Comparison of ENCODE assay signal across 8 mouse cellular contexts in genomic region chr7:140047811-140048311, GRCm38 (mm10). TPM values are rescaled to one million over a fixed set of nuclear protein-coding genes. Genes with fewer than 3 reads are reported as not detected.
DNase-seq lines count a peak whose midpoint lies in the region; ATAC-seq and TF ChIP-seq lines count a peak whose summit lies in the region.

No protein-coding gene starts in this region.

- WGBS in heart, embryonic 15.5 days = under 1% methylated on average over 33 of the region's 33 CpGs
- WGBS in liver, embryonic 13.5 days (ENCODE audit: insufficient replicate concordance) = 2% methylated on average over 33 of the region's 33 CpGs

- TF ChIP-seq CTCF in layer of hippocampus, adult 2 months (conservative IDR thresholded peaks at IDR 0.05) = no peak
- no peak for TF ChIP-seq CTCF in cortical plate, adult 2 months (IDR thresholded peaks at IDR 0.05; ENCODE audit: extremely low read depth, insufficient read depth, low read length)

- H3K4me1 ChIP-seq in cortical plate, adult 2 months (ENCODE audit: control insufficient read depth, insufficient read depth, low read length) = no peaks in the 10 kb centered on the region
- H3K4me1 ChIP-seq in heart, embryonic 15.5 days (replicated peaks) = peaks cover 24% of the 10 kb centered on the region
- peaks cover 16% of the 10 kb centered on the region for H3K4me1 ChIP-seq in liver, embryonic 13.5 days (replicated peaks)

- no peak overlapping the region for H3K9ac ChIP-seq in heart, embryonic 15.5 days
- H3K9ac ChIP-seq in liver, embryonic 13.5 days = no peak overlapping the region

- TF ChIP-seq POLR2A in cortical plate, adult 2 months (IDR thresholded peaks at IDR 0.05; ENCODE audit: extremely low read depth, insufficient read depth, low read length) = no peak

- H3K27me3 ChIP-seq in heart, embryonic 15.5 days = peaks cover 89% of the 10 kb centered on the region
- H3K27me3 ChIP-seq in liver, embryonic 13.5 days = peaks cover 90% of the 10 kb centered on the region

- no peaks in the 10 kb centered on the region for H3K36me3 ChIP-seq in heart, embryonic 15.5 days
- no peaks in the 10 kb centered on the region for H3K36me3 ChIP-seq in liver, embryonic 13.5 days

- H3K4me3 ChIP-seq in layer of hippocampus, adult 2 months = peak overlapping the region; percentile 38
- H3K4me3 ChIP-seq in cortical plate, adult 2 months (ENCODE audit: insufficient read depth, low read length) = peak overlapping the region; percentile 1; the same call in 1 of the 2 replicates
- H3K4me3 ChIP-seq in heart, embryonic 15.5 days = peak overlapping the region; percentile 50
- peak overlapping the region; percentile 7 for H3K4me3 ChIP-seq in liver, embryonic 13.5 days (replicated peaks)

- H3K4me2 ChIP-seq in heart, embryonic 15.5 days = peak overlapping the region; percentile 87
- peak overlapping the region; percentile 62 for H3K4me2 ChIP-seq in liver, embryonic 13.5 days

- no peak for ATAC-seq in heart, embryonic 15.5 days (replicated peaks; ENCODE audit: insufficient number of reproducible peaks, insufficient read depth, low FRiP score, low read depth)
- ATAC-seq in liver, embryonic 13.5 days (ENCODE audit: low read depth) = no peak

- H3K9me3 ChIP-seq in heart, embryonic 15.5 days (replicated peaks) = no peaks in the 10 kb centered on the region
- no peaks in the 10 kb centered on the region for H3K9me3 ChIP-seq in liver, embryonic 13.5 days (replicated peaks)

- no peak for DNase-seq in layer of hippocampus, adult 2 months (ENCODE audit: low spot score in 2 of 2)
- DNase-seq in layer of hippocampus, adult 8-10 months (ENCODE audit: low spot score in 2 of 2) = no peak
- DNase-seq in liver, embryonic 13.5 days = no peak
- peak; percentile 25 for DNase-seq in retina, postnatal 1 day
- no peak for DNase-seq in ovary, adult 18-20 months (ENCODE audit: low spot score)
- DNase-seq in ovary, postnatal 10 days (ENCODE audit: low spot score) = no peak

- no peak overlapping the region for H3K27ac ChIP-seq in layer of hippocampus, adult 2 months
- H3K27ac ChIP-seq in cortical plate, adult 2 months (ENCODE audit: insufficient read depth, low read length) = no peak overlapping the region
- H3K27ac ChIP-seq in heart, embryonic 15.5 days = no peak overlapping the region
- H3K27ac ChIP-seq in liver, embryonic 13.5 days = no peak overlapping the region

RNA-seq across cellular contexts. Expression of gene Msx3, which starts 1.0 kb away (rescaled TPM):
- under 1 TPM in 1 of 2 experiments, not detected in 1; 0.15 TPM for total RNA-seq in layer of hippocampus, adult 2 months (2021)
- not detected for total RNA-seq in layer of hippocampus, adult 8-10 months (2022)
- polyA plus RNA-seq in cortical plate, adult 2 months (2012; rRNA removed) = 0.09 and 0.13 TPM in 2 replicates
- polyA plus RNA-seq in heart, embryonic 15.5 days (2015; fragmentation: Nextera tagmentation; extraction: Ambion mirVana) = not detected in 2 replicates
- not detected in 2 replicates for polyA plus RNA-seq in liver, embryonic 13.5 days (2015; fragmentation: Nextera tagmentation; extraction: Ambion mirVana)

RNA-seq across cellular contexts. Expression of gene Tubgcp2, which starts 11.4 kb away (rescaled TPM):
- total RNA-seq in layer of hippocampus, adult 2 months (2021) = 10 to 100 TPM; 39.9 to 40.6 TPM
- total RNA-seq in layer of hippocampus, adult 8-10 months (2022) = 10 to 100 TPM; 36.0 to 39.0 (median 36.7) TPM
- 49.3 and 51.8 TPM in 2 replicates for polyA plus RNA-seq in cortical plate, adult 2 months (2012; rRNA removed)
- 27.4 and 37.0 TPM in 2 replicates for polyA plus RNA-seq in heart, embryonic 15.5 days (2015; fragmentation: Nextera tagmentation; extraction: Ambion mirVana)
- 28.8 and 31.3 TPM in 2 replicates for polyA plus RNA-seq in liver, embryonic 13.5 days (2015; fragmentation: Nextera tagmentation; extraction: Ambion mirVana)

RNA-seq across cellular contexts. Expression of gene Zfp511, which starts 11.7 kb away (rescaled TPM):
- total RNA-seq in layer of hippocampus, adult 2 months (2021) = 10 to 100 TPM; 24.8 to 28.7 TPM
- 10 to 100 TPM; 21.2 to 27.8 (median 27.0) TPM for total RNA-seq in layer of hippocampus, adult 8-10 months (2022)
- polyA plus RNA-seq in cortical plate, adult 2 months (2012; rRNA removed) = 73.0 and 81.0 TPM in 2 replicates
- 27.6 and 32.0 TPM in 2 replicates for polyA plus RNA-seq in heart, embryonic 15.5 days (2015; fragmentation: Nextera tagmentation; extraction: Ambion mirVana)
- 22.9 and 23.6 TPM in 2 replicates for polyA plus RNA-seq in liver, embryonic 13.5 days (2015; fragmentation: Nextera tagmentation; extraction: Ambion mirVana)

RNA-seq across cellular contexts. Expression of gene Caly, which starts 34.5 kb away (rescaled TPM):
- total RNA-seq in layer of hippocampus, adult 2 months (2021) = 100 to 1,000 TPM; 255 to 267 TPM
- 100 to 1,000 TPM; 217 to 237 (median 229) TPM for total RNA-seq in layer of hippocampus, adult 8-10 months (2022)
- 393 and 394 TPM in 2 replicates for polyA plus RNA-seq in cortical plate, adult 2 months (2012; rRNA removed)
- 0.45 and 0.67 TPM in 2 replicates for polyA plus RNA-seq in heart, embryonic 15.5 days (2015; fragmentation: Nextera tagmentation; extraction: Ambion mirVana)
- 0.12 and 0.33 TPM in 2 replicates for polyA plus RNA-seq in liver, embryonic 13.5 days (2015; fragmentation: Nextera tagmentation; extraction: Ambion mirVana)

RNA-seq across cellular contexts. Expression of gene Prap1, which starts 45.3 kb away (rescaled TPM):
- total RNA-seq in layer of hippocampus, adult 2 months (2021) = not detected
- under 1 TPM in 1 of 4 experiments, not detected in 3; 0.56 TPM for total RNA-seq in layer of hippocampus, adult 8-10 months (2022)
- not detected in 2 replicates for polyA plus RNA-seq in cortical plate, adult 2 months (2012; rRNA removed)
- 0.29 TPM in 1 of 2 replicates, not detected in the other for polyA plus RNA-seq in heart, embryonic 15.5 days (2015; fragmentation: Nextera tagmentation; extraction: Ambion mirVana)
- polyA plus RNA-seq in liver, embryonic 13.5 days (2015; fragmentation: Nextera tagmentation; extraction: Ambion mirVana) = not detected in 2 replicates
